Mouse (Mus musculus): ENCODE measurements around the gene Hlx. TPM values are rescaled to one million over a fixed set of nuclear protein-coding genes. Genes with fewer than 3 reads are reported as not detected.

Gene Hlx
- polyA plus RNA-seq, 1 experiment from 2014 or later: 9.5 TPM

GRCm38 (mm10) chr1:184734991-184735920 lies 2.8 kb upstream of the Hlx start:
- no peak overlapping the region for H3K9ac ChIP-seq (ENCODE audit: low read length)
- no peaks in the 10 kb centered on the region for H3K36me3 ChIP-seq (ENCODE audit: control insufficient read depth, insufficient read depth)
- peak overlapping the region; percentile 3; the same call in 1 of the 2 replicates for H3K4me2 ChIP-seq (ENCODE audit: low read depth, low read length)
- peak overlapping the region; percentile 73 for H3K27ac ChIP-seq (ENCODE audit: low read length)
- no peaks in the 10 kb centered on the region for H3K9me3 ChIP-seq (replicated peaks; ENCODE audit: control insufficient read depth, low read length)
- WGBS: 12% methylated on average over 25 of the region's 25 CpGs
- ATAC-seq (replicated peaks; ENCODE audit: extremely low read depth, insufficient read depth, low FRiP score): peak; percentile 23; the same call in 1 of the 2 replicates
- peaks cover 48% of the 10 kb centered on the region for H3K27me3 ChIP-seq (ENCODE audit: control insufficient read depth, insufficient read depth, low read length)
- peaks cover 5% of the 10 kb centered on the region for H3K4me1 ChIP-seq (ENCODE audit: control insufficient read depth, insufficient read depth, low read length)
- no peak overlapping the region for H3K4me3 ChIP-seq (ENCODE audit: low read length)

GRCm38 (mm10) chr1:184734067-184734830 lies 1.8 kb upstream of the Hlx start:
- 3% methylated on average over 26 of the region's 27 CpGs for WGBS
- no peaks in the 10 kb centered on the region for H3K9me3 ChIP-seq (replicated peaks; ENCODE audit: control insufficient read depth, low read length)
- 0 out of 2 replicates have a peak overlapping the region, but pooled peaks have one; percentile 7 for H3K9ac ChIP-seq (ENCODE audit: low read length)
- no peak overlapping the region for H3K27ac ChIP-seq (ENCODE audit: low read length)
- H3K27me3 ChIP-seq (ENCODE audit: control insufficient read depth, insufficient read depth, low read length): peaks cover 51% of the 10 kb centered on the region
- H3K36me3 ChIP-seq (ENCODE audit: control insufficient read depth, insufficient read depth): no peaks in the 10 kb centered on the region
- H3K4me3 ChIP-seq (ENCODE audit: low read length): peak overlapping the region; percentile 63
- ATAC-seq (replicated peaks; ENCODE audit: extremely low read depth, insufficient read depth, low FRiP score): no peak
- H3K4me2 ChIP-seq (ENCODE audit: low read depth, low read length): peak overlapping the region; percentile 79
- peaks cover 5% of the 10 kb centered on the region for H3K4me1 ChIP-seq (ENCODE audit: control insufficient read depth, insufficient read depth, low read length)

GRCm38 (mm10) chr1:184733300-184734066 lies 1.1 kb upstream of the Hlx start:
- WGBS: 6% methylated on average over 28 of the region's 28 CpGs
- peak overlapping the region; percentile 2; the same call in 1 of the 2 replicates for H3K9ac ChIP-seq (ENCODE audit: low read length)
- no peaks in the 10 kb centered on the region for H3K36me3 ChIP-seq (ENCODE audit: control insufficient read depth, insufficient read depth)
- peak overlapping the region; percentile 63 for H3K4me3 ChIP-seq (ENCODE audit: low read length)
- H3K4me1 ChIP-seq (ENCODE audit: control insufficient read depth, insufficient read depth, low read length): peaks cover 5% of the 10 kb centered on the region
- no peak overlapping the region; the same call in 1 of the 2 replicates for H3K27ac ChIP-seq (ENCODE audit: low read length)
- H3K4me2 ChIP-seq (ENCODE audit: low read depth, low read length): peak overlapping the region; percentile 79
- no peak for ATAC-seq (replicated peaks; ENCODE audit: extremely low read depth, insufficient read depth, low FRiP score)
- H3K9me3 ChIP-seq (replicated peaks; ENCODE audit: control insufficient read depth, low read length): no peaks in the 10 kb centered on the region
- H3K27me3 ChIP-seq (ENCODE audit: control insufficient read depth, insufficient read depth, low read length): peaks cover 51% of the 10 kb centered on the region

- Histone ChIP-seq H3K4me2 (ENCODE audit: low read depth, low read length) (peak overlapping the region; percentile 79), H3K36me3 (ENCODE audit: control insufficient read depth, insufficient read depth) (no peaks in the 10 kb centered on the region), H3K4me3 (ENCODE audit: low read length) (peak overlapping the region; percentile 63), H3K9me3 (replicated peaks; ENCODE audit: control insufficient read depth, low read length) (no peaks in the 10 kb centered on the region), H3K27me3 (ENCODE audit: control insufficient read depth, insufficient read depth, low read length) (peaks cover 56% of the 10 kb centered on the region), H3K4me1 (ENCODE audit: control insufficient read depth, insufficient read depth, low read length) (peaks cover 13% of the 10 kb centered on the region), H3K27ac (ENCODE audit: low read length) (peak overlapping the region; percentile 79), H3K9ac (ENCODE audit: low read length) (peak overlapping the region; percentile 71)
- peak; percentile 18; the same call in 1 of the 2 replicates for ATAC-seq (replicated peaks; ENCODE audit: extremely low read depth, insufficient read depth, low FRiP score)
- under 1% methylated on average over 82 of the region's 85 CpGs for WGBS
Observed at GRCm38 (mm10) chr1:184731644-184732545, 524 bp downstream of the Hlx start.

GRCm38 (mm10) chr1:184731091-184731640 lies 1.3 kb downstream of the Hlx start:
- peak overlapping the region; percentile 79 for H3K27ac ChIP-seq (ENCODE audit: low read length)
- H3K4me2 ChIP-seq (ENCODE audit: low read depth, low read length): peak overlapping the region; percentile 79
- no peak for ATAC-seq (replicated peaks; ENCODE audit: extremely low read depth, insufficient read depth, low FRiP score)
- peak overlapping the region; percentile 71 for H3K9ac ChIP-seq (ENCODE audit: low read length)
- H3K9me3 ChIP-seq (replicated peaks; ENCODE audit: control insufficient read depth, low read length): no peaks in the 10 kb centered on the region
- H3K27me3 ChIP-seq (ENCODE audit: control insufficient read depth, insufficient read depth, low read length): peaks cover 56% of the 10 kb centered on the region
- H3K36me3 ChIP-seq (ENCODE audit: control insufficient read depth, insufficient read depth): no peaks in the 10 kb centered on the region
- H3K4me1 ChIP-seq (ENCODE audit: control insufficient read depth, insufficient read depth, low read length): peaks cover 13% of the 10 kb centered on the region
- WGBS: 8% methylated on average over 18 of the region's 18 CpGs
- peak overlapping the region; percentile 63 for H3K4me3 ChIP-seq (ENCODE audit: low read length)

GRCm38 (mm10) chr1:184730453-184731013 lies 1.9 kb downstream of the Hlx start:
- no peak for ATAC-seq (replicated peaks; ENCODE audit: extremely low read depth, insufficient read depth, low FRiP score)
- peaks cover 13% of the 10 kb centered on the region for H3K4me1 ChIP-seq (ENCODE audit: control insufficient read depth, insufficient read depth, low read length)

GRCm38 (mm10) chr1:184729357-184730140 lies 2.9 kb downstream of the Hlx start:
- H3K4me2 ChIP-seq (ENCODE audit: low read depth, low read length): peak overlapping the region; percentile 68
- ATAC-seq (replicated peaks; ENCODE audit: extremely low read depth, insufficient read depth, low FRiP score): no peak
- H3K27ac ChIP-seq (ENCODE audit: low read length): no peak overlapping the region
- H3K9me3 ChIP-seq (replicated peaks; ENCODE audit: control insufficient read depth, low read length): no peaks in the 10 kb centered on the region
- H3K4me3 ChIP-seq (ENCODE audit: low read length): peak overlapping the region; percentile 63
- peak overlapping the region; percentile 42 for H3K9ac ChIP-seq (ENCODE audit: low read length)
- 17% methylated on average over 19 of the region's 19 CpGs for WGBS
- peaks cover 13% of the 10 kb centered on the region for H3K4me1 ChIP-seq (ENCODE audit: control insufficient read depth, insufficient read depth, low read length)
- no peaks in the 10 kb centered on the region for H3K36me3 ChIP-seq (ENCODE audit: control insufficient read depth, insufficient read depth)
- peaks cover 62% of the 10 kb centered on the region for H3K27me3 ChIP-seq (ENCODE audit: control insufficient read depth, insufficient read depth, low read length)

More at GRCm38 (mm10) chr1:184730453-184731013, 1.9 kb downstream of the Hlx start:
- H3K9ac ChIP-seq (ENCODE audit: low read length): peak overlapping the region; percentile 45; the same call in 1 of the 2 replicates
- WGBS: 16% methylated on average over 12 of the region's 12 CpGs
- H3K27ac ChIP-seq (ENCODE audit: low read length): no peak overlapping the region
- peaks cover 57% of the 10 kb centered on the region for H3K27me3 ChIP-seq (ENCODE audit: control insufficient read depth, insufficient read depth, low read length)
- peak overlapping the region; percentile 63 for H3K4me3 ChIP-seq (ENCODE audit: low read length)
- no peaks in the 10 kb centered on the region for H3K36me3 ChIP-seq (ENCODE audit: control insufficient read depth, insufficient read depth)
- H3K9me3 ChIP-seq (replicated peaks; ENCODE audit: control insufficient read depth, low read length): no peaks in the 10 kb centered on the region
- peak overlapping the region; percentile 42 for H3K4me2 ChIP-seq (ENCODE audit: low read depth, low read length)

All from heart, embryonic 16.5 days (tissue).